Mouse (Mus musculus): Measurements from ENCODE around the gene Med29. TPM values are rescaled to one million over a fixed set of nuclear protein-coding genes. Genes with fewer than 3 reads are reported as not detected.

The Med29 gene
- total and polyA plus RNA-seq, 2 experiments from 2014 or later, result 45.8 to 51.4 TPM

GRCm38 (mm10) chr7:28386007-28386406, 6.5 kb downstream of the Med29 start:
- Histone ChIP-seq H3K9ac (replicated peaks; ENCODE audit: low read depth, low read length) (no peak overlapping the region; the same call in 1 of the 2 replicates), H3K4me3 (ENCODE audit: low read depth, low read length) (no peak overlapping the region), H3K9me3 (replicated peaks; ENCODE audit: control insufficient read depth, low read length) (no peaks in the 10 kb centered on the region), H3K36me3 (replicated peaks; ENCODE audit: control insufficient read depth, insufficient read depth, low read length) (peaks cover 43% of the 10 kb centered on the region), H3K4me1 (ENCODE audit: control insufficient read depth, insufficient read depth) (peaks cover 25% of the 10 kb centered on the region), H3K4me2 (ENCODE audit: low read depth, low read length) (no peak overlapping the region), H3K27ac (ENCODE audit: low read depth) (peak overlapping the region; percentile 36; the same call in 1 of the 2 replicates), H3K27me3 (ENCODE audit: control insufficient read depth, insufficient read depth, low read length) (no peaks in the 10 kb centered on the region)
- DNase-seq (ENCODE audit: low spot score) (no peak), ATAC-seq (ENCODE audit: insufficient read depth, low read depth) (no peak)
- TF ChIP-seq EP300 (IDR thresholded peaks at IDR 0.05; ENCODE audit: low read depth), result no peak
- no peak for TF ChIP-seq CTCF (IDR thresholded peaks at IDR 0.05; ENCODE audit: low read depth)
- 73% methylated on average over 7 of the region's 7 CpGs for WGBS

GRCm38 (mm10) chr7:28385196-28385595, 7.3 kb downstream of the Med29 start:
- TF ChIP-seq EP300 (IDR thresholded peaks at IDR 0.05; ENCODE audit: low read depth) (no peak), CTCF (IDR thresholded peaks at IDR 0.05; ENCODE audit: low read depth) (no peak)
- WGBS, result 86% methylated on average over 9 of the region's 9 CpGs
- peaks cover 35% of the 10 kb centered on the region for H3K36me3 ChIP-seq (replicated peaks; ENCODE audit: control insufficient read depth, insufficient read depth, low read length)
- no peak overlapping the region for H3K4me2 ChIP-seq (ENCODE audit: low read depth, low read length)
- no peaks in the 10 kb centered on the region for H3K27me3 ChIP-seq (ENCODE audit: control insufficient read depth, insufficient read depth, low read length)
- peaks cover 33% of the 10 kb centered on the region for H3K4me1 ChIP-seq (ENCODE audit: control insufficient read depth, insufficient read depth)
- no peak overlapping the region for H3K4me3 ChIP-seq (ENCODE audit: low read depth, low read length)
- H3K9me3 ChIP-seq (replicated peaks; ENCODE audit: control insufficient read depth, low read length), result no peaks in the 10 kb centered on the region
- ATAC-seq (ENCODE audit: insufficient read depth, low read depth) (no peak), DNase-seq (ENCODE audit: low spot score) (no peak)
- no peak overlapping the region for H3K9ac ChIP-seq (replicated peaks; ENCODE audit: low read depth, low read length)
- H3K27ac ChIP-seq (ENCODE audit: low read depth), result peak overlapping the region; percentile 36; the same call in 1 of the 2 replicates

- peak overlapping the region; percentile 100; the same call in 1 of the 2 replicates for H3K27ac ChIP-seq (ENCODE audit: low read depth)
- H3K4me3 ChIP-seq (ENCODE audit: low read depth, low read length), result no peak overlapping the region
- WGBS, result 75% methylated on average over 6 of the region's 6 CpGs
- H3K4me2 ChIP-seq (ENCODE audit: low read depth, low read length), result no peak overlapping the region
- H3K9me3 ChIP-seq (replicated peaks; ENCODE audit: control insufficient read depth, low read length), result no peaks in the 10 kb centered on the region
- H3K9ac ChIP-seq (replicated peaks; ENCODE audit: low read depth, low read length), result no peak overlapping the region
- no peak for TF ChIP-seq EP300 (IDR thresholded peaks at IDR 0.05; ENCODE audit: low read depth)
- no peak for TF ChIP-seq CTCF (IDR thresholded peaks at IDR 0.05; ENCODE audit: low read depth)
- peaks cover 39% of the 10 kb centered on the region for H3K4me1 ChIP-seq (ENCODE audit: control insufficient read depth, insufficient read depth)
- DNase-seq (ENCODE audit: low spot score), result no peak
- peaks cover 27% of the 10 kb centered on the region for H3K36me3 ChIP-seq (replicated peaks; ENCODE audit: control insufficient read depth, insufficient read depth, low read length)
- H3K27me3 ChIP-seq (ENCODE audit: control insufficient read depth, insufficient read depth, low read length), result no peaks in the 10 kb centered on the region
- ATAC-seq (ENCODE audit: insufficient read depth, low read depth), result no peak
Observed at GRCm38 (mm10) chr7:28384162-28384561, 8.3 kb downstream of the Med29 start.

GRCm38 (mm10) chr7:28383606-28384005, 8.9 kb downstream of the Med29 start:
- Histone ChIP-seq H3K4me2 (ENCODE audit: low read depth, low read length) (no peak overlapping the region; the same call in 1 of the 2 replicates), H3K27ac (ENCODE audit: low read depth) (peak overlapping the region; percentile 100), H3K9me3 (replicated peaks; ENCODE audit: control insufficient read depth, low read length) (no peaks in the 10 kb centered on the region), H3K27me3 (ENCODE audit: control insufficient read depth, insufficient read depth, low read length) (no peaks in the 10 kb centered on the region), H3K4me3 (ENCODE audit: low read depth, low read length) (no peak overlapping the region), H3K9ac (replicated peaks; ENCODE audit: low read depth, low read length) (no peak overlapping the region; the same call in 1 of the 2 replicates), H3K4me1 (ENCODE audit: control insufficient read depth, insufficient read depth) (peaks cover 39% of the 10 kb centered on the region), H3K36me3 (replicated peaks; ENCODE audit: control insufficient read depth, insufficient read depth, low read length) (peaks cover 21% of the 10 kb centered on the region)
- ATAC-seq (ENCODE audit: insufficient read depth, low read depth) (no peak), DNase-seq (ENCODE audit: low spot score) (no peak)
- 63% methylated on average over 4 of the region's 4 CpGs for WGBS
- TF ChIP-seq EP300 (IDR thresholded peaks at IDR 0.05; ENCODE audit: low read depth) (no peak), CTCF (IDR thresholded peaks at IDR 0.05; ENCODE audit: low read depth) (no peak)

GRCm38 (mm10) chr7:28382981-28383396, 9.5 kb downstream of the Med29 start:
- Histone ChIP-seq H3K36me3 (replicated peaks; ENCODE audit: control insufficient read depth, insufficient read depth, low read length) (peaks cover 19% of the 10 kb centered on the region), H3K27me3 (ENCODE audit: control insufficient read depth, insufficient read depth, low read length) (no peaks in the 10 kb centered on the region), H3K4me2 (ENCODE audit: low read depth, low read length) (peak overlapping the region; percentile 81), H3K9me3 (replicated peaks; ENCODE audit: control insufficient read depth, low read length) (no peaks in the 10 kb centered on the region), H3K4me3 (ENCODE audit: low read depth, low read length) (0 out of 2 replicates have a peak overlapping the region, but pooled peaks have one; percentile 3), H3K4me1 (ENCODE audit: control insufficient read depth, insufficient read depth) (peaks cover 39% of the 10 kb centered on the region), H3K27ac (ENCODE audit: low read depth) (peak overlapping the region; percentile 100), H3K9ac (replicated peaks; ENCODE audit: low read depth, low read length) (peak overlapping the region; percentile 76; the same call in 1 of the 2 replicates)
- peak; percentile 75 for DNase-seq (ENCODE audit: low spot score)
- 11% methylated on average over 11 of the region's 11 CpGs for WGBS
- no peak for TF ChIP-seq CTCF (IDR thresholded peaks at IDR 0.05; ENCODE audit: low read depth)
- TF ChIP-seq EP300 (IDR thresholded peaks at IDR 0.05; ENCODE audit: low read depth), result no peak
- ATAC-seq (ENCODE audit: insufficient read depth, low read depth), result peak; percentile 3; the same call in 1 of the 2 replicates
